Mouse (Mus musculus): Measurements from ENCODE around the gene Il1rn. TPM values are rescaled to one million over a fixed set of nuclear protein-coding genes. Genes with fewer than 3 reads are reported as not detected.

The Il1rn gene
- polyA plus RNA-seq, 1 experiment from 2014 or later: 0.15 TPM

GRCm38 (mm10) chr2:24344619-24345018 lies 8.0 kb downstream of the Il1rn start:
- Histone ChIP-seq H3K4me1 (ENCODE audit: control insufficient read depth, insufficient read depth, low read length) (no peaks in the 10 kb centered on the region), H3K4me3 (ENCODE audit: low read depth, low read length) (no peak overlapping the region), H3K4me2 (no peak overlapping the region), H3K9me3 (ENCODE audit: control insufficient read depth, low read length) (no peaks in the 10 kb centered on the region), H3K27me3 (ENCODE audit: control insufficient read depth, insufficient read depth, low read length) (no peaks in the 10 kb centered on the region), H3K36me3 (ENCODE audit: control insufficient read depth, insufficient read depth, low read length) (no peaks in the 10 kb centered on the region), H3K9ac (ENCODE audit: low read length) (no peak overlapping the region), H3K27ac (ENCODE audit: low read depth, low read length) (no peak overlapping the region)
- ATAC-seq (ENCODE audit: low FRiP score) (no peak), DNase-seq (ENCODE audit: low spot score, missing footprints) (no peak)
- WGBS: 76% methylated on average over 4 of the region's 4 CpGs

GRCm38 (mm10) chr2:24345056-24345455 lies 8.4 kb downstream of the Il1rn start:
- Histone ChIP-seq H3K4me3 (ENCODE audit: low read depth, low read length) (no peak overlapping the region), H3K9ac (ENCODE audit: low read length) (no peak overlapping the region), H3K4me2 (no peak overlapping the region), H3K27me3 (ENCODE audit: control insufficient read depth, insufficient read depth, low read length) (no peaks in the 10 kb centered on the region), H3K27ac (ENCODE audit: low read depth, low read length) (no peak overlapping the region), H3K9me3 (ENCODE audit: control insufficient read depth, low read length) (no peaks in the 10 kb centered on the region), H3K4me1 (ENCODE audit: control insufficient read depth, insufficient read depth, low read length) (no peaks in the 10 kb centered on the region), H3K36me3 (ENCODE audit: control insufficient read depth, insufficient read depth, low read length) (no peaks in the 10 kb centered on the region)
- DNase-seq (ENCODE audit: low spot score, missing footprints) (no peak), ATAC-seq (ENCODE audit: low FRiP score) (no peak)
- 74% methylated on average over 8 of the region's 8 CpGs for WGBS

- Histone ChIP-seq H3K9ac (ENCODE audit: low read length) (no peak overlapping the region), H3K27me3 (ENCODE audit: control insufficient read depth, insufficient read depth, low read length) (no peaks in the 10 kb centered on the region), H3K9me3 (ENCODE audit: control insufficient read depth, low read length) (no peaks in the 10 kb centered on the region), H3K27ac (ENCODE audit: low read depth, low read length) (no peak overlapping the region), H3K4me2 (no peak overlapping the region), H3K36me3 (ENCODE audit: control insufficient read depth, insufficient read depth, low read length) (no peaks in the 10 kb centered on the region), H3K4me1 (ENCODE audit: control insufficient read depth, insufficient read depth, low read length) (no peaks in the 10 kb centered on the region), H3K4me3 (ENCODE audit: low read depth, low read length) (no peak overlapping the region)
- WGBS: 78% methylated on average over 1 of the region's 1 CpGs
- ATAC-seq (ENCODE audit: low FRiP score) (no peak), DNase-seq (ENCODE audit: low spot score, missing footprints) (no peak)
These were observed 11.3 kb downstream of the Il1rn start for GRCm38 (mm10) chr2:24347926-24348325.

GRCm38 (mm10) chr2:24351159-24351558 lies 14.5 kb downstream of the Il1rn start:
- WGBS: 82% methylated on average over 2 of the region's 2 CpGs
- H3K27me3 ChIP-seq (ENCODE audit: control insufficient read depth, insufficient read depth, low read length): no peaks in the 10 kb centered on the region
- no peaks in the 10 kb centered on the region for H3K9me3 ChIP-seq (ENCODE audit: control insufficient read depth, low read length)
- DNase-seq (ENCODE audit: low spot score, missing footprints) (no peak), ATAC-seq (ENCODE audit: low FRiP score) (no peak)
- no peaks in the 10 kb centered on the region for H3K4me1 ChIP-seq (ENCODE audit: control insufficient read depth, insufficient read depth, low read length)
- H3K4me3 ChIP-seq (ENCODE audit: low read depth, low read length): no peak overlapping the region
- no peak overlapping the region for H3K4me2 ChIP-seq
- no peaks in the 10 kb centered on the region for H3K36me3 ChIP-seq (ENCODE audit: control insufficient read depth, insufficient read depth, low read length)
- H3K9ac ChIP-seq (ENCODE audit: low read length): no peak overlapping the region
- no peak overlapping the region for H3K27ac ChIP-seq (ENCODE audit: low read depth, low read length)

- WGBS: 86% methylated on average over 2 of the region's 2 CpGs
- no peaks in the 10 kb centered on the region for H3K27me3 ChIP-seq (ENCODE audit: control insufficient read depth, insufficient read depth, low read length)
- no peak overlapping the region for H3K4me3 ChIP-seq (ENCODE audit: low read depth, low read length)
- H3K4me1 ChIP-seq (ENCODE audit: control insufficient read depth, insufficient read depth, low read length): no peaks in the 10 kb centered on the region
- H3K4me2 ChIP-seq: no peak overlapping the region
- no peak overlapping the region for H3K27ac ChIP-seq (ENCODE audit: low read depth, low read length)
- ATAC-seq (ENCODE audit: low FRiP score) (no peak), DNase-seq (ENCODE audit: low spot score, missing footprints) (no peak)
- no peak overlapping the region for H3K9ac ChIP-seq (ENCODE audit: low read length)
- no peaks in the 10 kb centered on the region for H3K9me3 ChIP-seq (ENCODE audit: control insufficient read depth, low read length)
- H3K36me3 ChIP-seq (ENCODE audit: control insufficient read depth, insufficient read depth, low read length): no peaks in the 10 kb centered on the region
These were observed 16.4 kb downstream of the Il1rn start for GRCm38 (mm10) chr2:24353042-24353441.

- 14% methylated on average over 1 of the region's 1 CpGs for WGBS
- Histone ChIP-seq H3K4me2 (no peak overlapping the region), H3K9ac (ENCODE audit: low read length) (no peak overlapping the region), H3K27ac (ENCODE audit: low read depth, low read length) (no peak overlapping the region), H3K36me3 (ENCODE audit: control insufficient read depth, insufficient read depth, low read length) (no peaks in the 10 kb centered on the region), H3K9me3 (ENCODE audit: control insufficient read depth, low read length) (no peaks in the 10 kb centered on the region), H3K27me3 (ENCODE audit: control insufficient read depth, insufficient read depth, low read length) (no peaks in the 10 kb centered on the region), H3K4me1 (ENCODE audit: control insufficient read depth, insufficient read depth, low read length) (no peaks in the 10 kb centered on the region), H3K4me3 (ENCODE audit: low read depth, low read length) (no peak overlapping the region)
- ATAC-seq (ENCODE audit: low FRiP score): no peak
- peak; percentile 93 for DNase-seq (ENCODE audit: low spot score, missing footprints)
These were observed 21.0 kb downstream of the Il1rn start for GRCm38 (mm10) chr2:24357642-24358041.

- WGBS: 91% methylated on average over 1 of the region's 1 CpGs
- H3K36me3 ChIP-seq (ENCODE audit: control insufficient read depth, insufficient read depth, low read length): no peaks in the 10 kb centered on the region
- no peaks in the 10 kb centered on the region for H3K27me3 ChIP-seq (ENCODE audit: control insufficient read depth, insufficient read depth, low read length)
- no peak overlapping the region for H3K9ac ChIP-seq (ENCODE audit: low read length)
- H3K4me2 ChIP-seq: no peak overlapping the region
- ATAC-seq (ENCODE audit: low FRiP score) (no peak), DNase-seq (ENCODE audit: low spot score, missing footprints) (no peak)
- H3K4me3 ChIP-seq (ENCODE audit: low read depth, low read length): no peak overlapping the region
- no peaks in the 10 kb centered on the region for H3K9me3 ChIP-seq (ENCODE audit: control insufficient read depth, low read length)
- H3K4me1 ChIP-seq (ENCODE audit: control insufficient read depth, insufficient read depth, low read length): no peaks in the 10 kb centered on the region
- no peak overlapping the region for H3K27ac ChIP-seq (ENCODE audit: low read depth, low read length)
These were observed 22.7 kb downstream of the Il1rn start for GRCm38 (mm10) chr2:24359347-24359746.

- no peaks in the 10 kb centered on the region; the same call in 1 of the 2 replicates for H3K4me1 ChIP-seq (ENCODE audit: control insufficient read depth, insufficient read depth, low read length)
- peaks cover 4% of the 10 kb centered on the region for H3K27me3 ChIP-seq (ENCODE audit: control insufficient read depth, insufficient read depth, low read length)
- no peak overlapping the region for H3K4me2 ChIP-seq
- no peak for DNase-seq (ENCODE audit: low spot score, missing footprints)
- no peak overlapping the region for H3K27ac ChIP-seq (ENCODE audit: low read depth, low read length)
- no peak overlapping the region for H3K9ac ChIP-seq (ENCODE audit: low read length)
- 92% methylated on average over 3 of the region's 3 CpGs for WGBS
- no peak for ATAC-seq (ENCODE audit: low FRiP score)
- H3K36me3 ChIP-seq (ENCODE audit: control insufficient read depth, insufficient read depth, low read length): no peaks in the 10 kb centered on the region
- no peak overlapping the region for H3K4me3 ChIP-seq (ENCODE audit: low read depth, low read length)
- H3K9me3 ChIP-seq (ENCODE audit: control insufficient read depth, low read length): no peaks in the 10 kb centered on the region
These were observed 27.2 kb downstream of the Il1rn start for GRCm38 (mm10) chr2:24363818-24364217.

- Histone ChIP-seq H3K27me3 (ENCODE audit: control insufficient read depth, insufficient read depth, low read length) (peaks cover 4% of the 10 kb centered on the region), H3K9me3 (ENCODE audit: control insufficient read depth, low read length) (no peaks in the 10 kb centered on the region), H3K4me2 (no peak overlapping the region), H3K27ac (ENCODE audit: low read depth, low read length) (no peak overlapping the region), H3K4me1 (ENCODE audit: control insufficient read depth, insufficient read depth, low read length) (no peaks in the 10 kb centered on the region; the same call in 1 of the 2 replicates), H3K9ac (ENCODE audit: low read length) (no peak overlapping the region), H3K4me3 (ENCODE audit: low read depth, low read length) (no peak overlapping the region), H3K36me3 (ENCODE audit: control insufficient read depth, insufficient read depth, low read length) (no peaks in the 10 kb centered on the region)
- 80% methylated on average over 12 of the region's 12 CpGs for WGBS
- DNase-seq (ENCODE audit: low spot score, missing footprints) (no peak), ATAC-seq (ENCODE audit: low FRiP score) (no peak)
These were observed 29.7 kb downstream of the Il1rn start for GRCm38 (mm10) chr2:24366214-24366975.
